13 mouse cellular contexts compared by ENCODE assay signal in genomic region chr3:149092649-149093048, GRCm38 (mm10).
A peak's percentile ranks its signal among the peaks of the same experiment; 100 is the strongest.
DNase-seq lines count a peak whose midpoint lies in the region; ATAC-seq lines count a peak whose summit lies in the region.
"Had no signal": no experiment of that assay in that cellular context is flagged by ENCODE, and none has a peak within 500 bp of the region (broad histone marks: within the 10 kb centered on the region; RNA-seq: fewer than 3 reads in every experiment).

No protein-coding gene starts in this region.

- no peak for DNase-seq in kidney, adult 9 months
- DNase-seq in ZHBTc4 (ENCODE audit: low read depth, low spot score): peak; percentile 53
- peak; percentile 61 for DNase-seq in embryonic facial prominence, embryonic 10.5 days (ENCODE audit: low spot score)
- no peak for DNase-seq in cerebellum, adult 9-11 months
- DNase-seq: adrenal gland, adult 2 months; cerebellum, postnatal 25 days; kidney, adult 18-20 months; left cerebral cortex, postnatal 4 days; right cerebral cortex, postnatal 25 days had no signal

- H3K4me3 ChIP-seq in kidney, embryonic 15.5 days (replicated peaks): 0 out of 2 replicates have a peak overlapping the region, but pooled peaks have one; percentile 16
- H3K4me3 ChIP-seq in embryonic facial prominence, embryonic 10.5 days: no peak overlapping the region; the same call in 1 of the 2 replicates
- peak overlapping the region; percentile 21; the same call in 1 of the 2 replicates for H3K4me3 ChIP-seq in limb, embryonic 13.5 days

- H3K9me3 ChIP-seq in kidney, embryonic 15.5 days (replicated peaks): no peaks in the 10 kb centered on the region
- H3K9me3 ChIP-seq in embryonic facial prominence, embryonic 10.5 days: no peaks in the 10 kb centered on the region
- H3K9me3 ChIP-seq in limb, embryonic 13.5 days: no peaks in the 10 kb centered on the region

- H3K27ac ChIP-seq in kidney, embryonic 15.5 days: no peak overlapping the region
- no peak overlapping the region; the same call in 1 of the 2 replicates for H3K27ac ChIP-seq in embryonic facial prominence, embryonic 10.5 days (replicated peaks)
- H3K27ac ChIP-seq in limb, embryonic 13.5 days: no peak overlapping the region

- WGBS in kidney, embryonic 15.5 days: 11% methylated on average over 5 of the region's 5 CpGs
- 8% methylated on average over 5 of the region's 5 CpGs for WGBS in embryonic facial prominence, embryonic 10.5 days
- WGBS in limb, embryonic 13.5 days: 5% methylated on average over 5 of the region's 5 CpGs

- peaks cover 29% of the 10 kb centered on the region for H3K4me1 ChIP-seq in kidney, embryonic 15.5 days
- H3K4me1 ChIP-seq in embryonic facial prominence, embryonic 10.5 days: peaks cover 52% of the 10 kb centered on the region
- peaks cover 47% of the 10 kb centered on the region for H3K4me1 ChIP-seq in limb, embryonic 13.5 days

- ATAC-seq in kidney, embryonic 15.5 days (replicated peaks; ENCODE audit: low FRiP score): no peak
- ATAC-seq in limb, embryonic 13.5 days (ENCODE audit: low FRiP score, low read depth): no peak
- no peak for ATAC-seq in cerebellum, adult (ENCODE audit: insufficient number of reproducible peaks, low FRiP score, low TSS enrichment)

- no peak overlapping the region for H3K9ac ChIP-seq in kidney, embryonic 15.5 days
- no peak overlapping the region for H3K9ac ChIP-seq in limb, embryonic 13.5 days

- no peaks in the 10 kb centered on the region for H3K36me3 ChIP-seq in kidney, embryonic 15.5 days
- no peaks in the 10 kb centered on the region for H3K36me3 ChIP-seq in embryonic facial prominence, embryonic 10.5 days (replicated peaks)
- H3K36me3 ChIP-seq in limb, embryonic 13.5 days: no peaks in the 10 kb centered on the region
- H3K36me3 ChIP-seq: G1E had no signal

- no peaks in the 10 kb centered on the region for H3K27me3 ChIP-seq in kidney, embryonic 15.5 days
- H3K27me3 ChIP-seq in embryonic facial prominence, embryonic 10.5 days (replicated peaks; ENCODE audit: low read depth, poor library complexity, severe bottlenecking): peaks cover 13% of the 10 kb centered on the region
- H3K27me3 ChIP-seq in limb, embryonic 13.5 days: 0 out of 2 replicates have a peak, but pooled peaks cover 4% of the 10 kb centered on the region

- peak overlapping the region; percentile 35; the same call in 1 of the 2 replicates for H3K4me2 ChIP-seq in kidney, embryonic 15.5 days
- peak overlapping the region; percentile 49 for H3K4me2 ChIP-seq in limb, embryonic 13.5 days (replicated peaks)

Comparison
In these comparisons a context has a peak if more than half of its experiments do, and no peak if none do; other contexts are left out.
1. DNase-seq: peak in ZHBTc4 (single experiment) and embryonic facial prominence, embryonic 10.5 days (single experiment); none in kidney, adult 9 months (single experiment) and cerebellum, adult 9-11 months (single experiment).